Mouse (Mus musculus): ENCODE measurements around the gene Sox4. TPM values are rescaled to one million over a fixed set of nuclear protein-coding genes. Genes with fewer than 3 reads are reported as not detected.

The Sox4 gene
- total RNA-seq (2014; rRNA removed) (0.46 and 1.0 TPM in 2 replicates), polyA plus RNA-seq (2012; rRNA removed) (0.60 and 0.86 TPM in 2 replicates)

- Histone ChIP-seq H3K4me1 (ENCODE audit: control insufficient read depth, insufficient read depth, low read length) (peaks cover 8% of the 10 kb centered on the region; the same call in 1 of the 2 replicates), H3K36me3 (ENCODE audit: control insufficient read depth, insufficient read depth, low read length) (no peaks in the 10 kb centered on the region), H3K27ac (replicated peaks; ENCODE audit: insufficient read depth, low read depth, low read length) (peak within 1 kb of the TSS; percentile 26), H3K4me3 (ENCODE audit: insufficient read depth, low read depth, low read length) (peak within 1 kb of the TSS; percentile 76), H3K79me2 (ENCODE audit: control insufficient read depth, insufficient read depth, low read length) (no peaks in the 10 kb centered on the region), H3K9ac (ENCODE audit: low read depth, low read length) (peak within 1 kb of the TSS; percentile 73), H3K27me3 (ENCODE audit: control insufficient read depth, insufficient read depth, low read length) (peaks cover 18% of the 10 kb centered on the region)
- peak; percentile 62 for DNase-seq (ENCODE audit: extremely low read depth, low read depth, low spot score)
- no peak for TF ChIP-seq CTCF (IDR thresholded peaks at IDR 0.05; ENCODE audit: low read depth, low read length)
- peak; percentile 45; the same call in 1 of the 2 replicates for TF ChIP-seq POLR2A (IDR thresholded peaks at IDR 0.05; ENCODE audit: extremely low read depth, insufficient read depth, low read length)
- WGBS = 2% methylated on average over 19 of the region's 19 CpGs
Observed at GRCm38 (mm10) chr13:28953581-28953991, at the start of gene Sox4. Sox4 (minus strand) TSS chr13:28953713.

GRCm38 (mm10) chr13:28991899-28992664 lies 38.6 kb upstream of the Sox4 start:
- Histone ChIP-seq H3K4me1 (ENCODE audit: control insufficient read depth, insufficient read depth, low read length) (peaks cover 5% of the 10 kb centered on the region; the same call in 1 of the 2 replicates), H3K9ac (ENCODE audit: low read depth, low read length) (no peak overlapping the region), H3K27me3 (ENCODE audit: control insufficient read depth, insufficient read depth, low read length) (no peaks in the 10 kb centered on the region), H3K4me3 (ENCODE audit: insufficient read depth, low read depth, low read length) (no peak overlapping the region), H3K36me3 (ENCODE audit: control insufficient read depth, insufficient read depth, low read length) (no peaks in the 10 kb centered on the region), H3K27ac (replicated peaks; ENCODE audit: insufficient read depth, low read depth, low read length) (no peak overlapping the region), H3K79me2 (ENCODE audit: control insufficient read depth, insufficient read depth, low read length) (no peaks in the 10 kb centered on the region)
- no peak for DNase-seq (ENCODE audit: extremely low read depth, low read depth, low spot score)
- whole genome bisulfite sequencing = 59% methylated on average over 7 of the region's 7 CpGs
- TF ChIP-seq POLR2A (IDR thresholded peaks at IDR 0.05; ENCODE audit: extremely low read depth, insufficient read depth, low read length) = no peak
- TF ChIP-seq CTCF (IDR thresholded peaks at IDR 0.05; ENCODE audit: low read depth, low read length) = no peak

GRCm38 (mm10) chr13:28988751-28989703 lies 35.5 kb upstream of the Sox4 start:
- 29% methylated on average over 16 of the region's 16 CpGs for WGBS
- DNase-seq (ENCODE audit: extremely low read depth, low read depth, low spot score) = peak; percentile 61
- no peaks in the 10 kb centered on the region for H3K36me3 ChIP-seq (ENCODE audit: control insufficient read depth, insufficient read depth, low read length)

GRCm38 (mm10) chr13:28980681-28981080 lies 27.2 kb upstream of the Sox4 start:
- Histone ChIP-seq H3K27ac (replicated peaks; ENCODE audit: insufficient read depth, low read depth, low read length) (no peak overlapping the region), H3K4me1 (ENCODE audit: control insufficient read depth, insufficient read depth, low read length) (no peaks in the 10 kb centered on the region), H3K79me2 (ENCODE audit: control insufficient read depth, insufficient read depth, low read length) (no peaks in the 10 kb centered on the region), H3K27me3 (ENCODE audit: control insufficient read depth, insufficient read depth, low read length) (no peaks in the 10 kb centered on the region), H3K36me3 (ENCODE audit: control insufficient read depth, insufficient read depth, low read length) (no peaks in the 10 kb centered on the region), H3K4me3 (ENCODE audit: insufficient read depth, low read depth, low read length) (no peak overlapping the region), H3K9ac (ENCODE audit: low read depth, low read length) (no peak overlapping the region)
- no peak for DNase-seq (ENCODE audit: extremely low read depth, low read depth, low spot score)
- WGBS = 65% methylated on average over 4 of the region's 4 CpGs
- TF ChIP-seq CTCF (IDR thresholded peaks at IDR 0.05; ENCODE audit: low read depth, low read length) = no peak
- TF ChIP-seq POLR2A (IDR thresholded peaks at IDR 0.05; ENCODE audit: extremely low read depth, insufficient read depth, low read length) = no peak

More at GRCm38 (mm10) chr13:28988751-28989703, 35.5 kb upstream of the Sox4 start:
- H3K79me2 ChIP-seq (ENCODE audit: control insufficient read depth, insufficient read depth, low read length) = no peaks in the 10 kb centered on the region
- TF ChIP-seq POLR2A (IDR thresholded peaks at IDR 0.05; ENCODE audit: extremely low read depth, insufficient read depth, low read length) (no peak), CTCF (IDR thresholded peaks at IDR 0.05; ENCODE audit: low read depth, low read length) (no peak)
- H3K4me1 ChIP-seq (ENCODE audit: control insufficient read depth, insufficient read depth, low read length) = peaks cover 5% of the 10 kb centered on the region; the same call in 1 of the 2 replicates
- no peak overlapping the region for H3K27ac ChIP-seq (replicated peaks; ENCODE audit: insufficient read depth, low read depth, low read length)
- H3K9ac ChIP-seq (ENCODE audit: low read depth, low read length) = no peak overlapping the region
- no peak overlapping the region for H3K4me3 ChIP-seq (ENCODE audit: insufficient read depth, low read depth, low read length)
- no peaks in the 10 kb centered on the region for H3K27me3 ChIP-seq (ENCODE audit: control insufficient read depth, insufficient read depth, low read length)

- Histone ChIP-seq H3K27me3 (ENCODE audit: control insufficient read depth, insufficient read depth, low read length) (no peaks in the 10 kb centered on the region), H3K79me2 (ENCODE audit: control insufficient read depth, insufficient read depth, low read length) (no peaks in the 10 kb centered on the region), H3K4me3 (ENCODE audit: insufficient read depth, low read depth, low read length) (no peak overlapping the region), H3K9ac (ENCODE audit: low read depth, low read length) (no peak overlapping the region), H3K4me1 (ENCODE audit: control insufficient read depth, insufficient read depth, low read length) (no peaks in the 10 kb centered on the region), H3K36me3 (ENCODE audit: control insufficient read depth, insufficient read depth, low read length) (no peaks in the 10 kb centered on the region), H3K27ac (replicated peaks; ENCODE audit: insufficient read depth, low read depth, low read length) (no peak overlapping the region)
- 87% methylated on average over 4 of the region's 4 CpGs for WGBS
- no peak for DNase-seq (ENCODE audit: extremely low read depth, low read depth, low spot score)
- no peak for TF ChIP-seq CTCF (IDR thresholded peaks at IDR 0.05; ENCODE audit: low read depth, low read length)
- no peak for TF ChIP-seq POLR2A (IDR thresholded peaks at IDR 0.05; ENCODE audit: extremely low read depth, insufficient read depth, low read length)
Observed at GRCm38 (mm10) chr13:28975011-28975410, 21.5 kb upstream of the Sox4 start.

All from liver, adult 2 months (tissue).